Mouse (Mus musculus) limb, embryonic 15.5 days (tissue): ENCODE results near the gene Rab1b. TPM values are rescaled to one million over a fixed set of nuclear protein-coding genes. Genes with fewer than 3 reads are reported as not detected.
A peak's percentile ranks its signal among the peaks of the same experiment; 100 is the strongest.

Experiments
- ATAC-seq: fragments of 200-750 bp; cut with Nextera tagmentation; 2 replicates; pipeline ENCODE4 v1.8.0; 2017; ENCODE audit warnings: low read depth, moderate TSS enrichment; ENCODE audit not compliant: insufficient number of reproducible peaks, low FRiP score, low TSS enrichment
- H3K27ac ChIP-seq: fragments of 300-500 bp; sonication (generic); 2 replicates; pipeline ENCODE4 v1.5.1; 2015; ENCODE audit warnings: moderate library complexity, mild to moderate bottlenecking, inconsistent platforms
- H3K27me3 ChIP-seq: fragments of 300-500 bp; sonication (generic); 2 replicates; pipeline ENCODE4 v1.6.1; 2015; ENCODE audit warnings: inconsistent platforms
- H3K36me3 ChIP-seq: fragments of 300-500 bp; sonication (generic); 2 replicates; pipeline ENCODE4 v1.6.1; 2015; ENCODE audit warnings: inconsistent platforms
- H3K4me1 ChIP-seq: fragments of 300-500 bp; sonication (generic); 2 replicates; pipeline ENCODE4 v1.6.1; 2015; ENCODE audit warnings: inconsistent platforms
- H3K4me2 ChIP-seq: fragments of 300-500 bp; sonication (generic); 2 replicates; pipeline ENCODE4 v1.6.1; 2015; ENCODE audit warnings: mild to moderate bottlenecking, inconsistent platforms
- H3K4me3 ChIP-seq: fragments of 300-500 bp; sonication (generic); 2 replicates; pipeline ENCODE4 v1.5.1; 2015; ENCODE audit warnings: mild to moderate bottlenecking, inconsistent platforms
- H3K9ac ChIP-seq: fragments of 300-500 bp; sonication (generic); 2 replicates; pipeline ENCODE4 v1.6.1; 2015; ENCODE audit warnings: inconsistent platforms
- H3K9me3 ChIP-seq: fragments of 300-500 bp; sonication (generic); 2 replicates; pipeline ENCODE4 v1.6.1; 2016; ENCODE audit warnings: inconsistent platforms
- WGBS: fragments of 180-500 bp; shearing (Covaris S2); methylation state at CpG from one replicate; pipeline ENCODE4 v1.1.7; 2015; 5-methylcytosine and 5-hydroxymethylcytosine counted together
- polyA plus RNA-seq: library from polyadenylated mRNA; unstranded; fragments of >200 nt; fragmentation: Nextera tagmentation; extraction: Ambion mirVana; gene quantifications from 2 replicates; pipeline ENCODE4 v1.2.1, GENCODE M21; 2015

The Rab1b gene
- polyA plus RNA-seq, 1 experiment from 2014 or later, result 239 TPM

DNA sequence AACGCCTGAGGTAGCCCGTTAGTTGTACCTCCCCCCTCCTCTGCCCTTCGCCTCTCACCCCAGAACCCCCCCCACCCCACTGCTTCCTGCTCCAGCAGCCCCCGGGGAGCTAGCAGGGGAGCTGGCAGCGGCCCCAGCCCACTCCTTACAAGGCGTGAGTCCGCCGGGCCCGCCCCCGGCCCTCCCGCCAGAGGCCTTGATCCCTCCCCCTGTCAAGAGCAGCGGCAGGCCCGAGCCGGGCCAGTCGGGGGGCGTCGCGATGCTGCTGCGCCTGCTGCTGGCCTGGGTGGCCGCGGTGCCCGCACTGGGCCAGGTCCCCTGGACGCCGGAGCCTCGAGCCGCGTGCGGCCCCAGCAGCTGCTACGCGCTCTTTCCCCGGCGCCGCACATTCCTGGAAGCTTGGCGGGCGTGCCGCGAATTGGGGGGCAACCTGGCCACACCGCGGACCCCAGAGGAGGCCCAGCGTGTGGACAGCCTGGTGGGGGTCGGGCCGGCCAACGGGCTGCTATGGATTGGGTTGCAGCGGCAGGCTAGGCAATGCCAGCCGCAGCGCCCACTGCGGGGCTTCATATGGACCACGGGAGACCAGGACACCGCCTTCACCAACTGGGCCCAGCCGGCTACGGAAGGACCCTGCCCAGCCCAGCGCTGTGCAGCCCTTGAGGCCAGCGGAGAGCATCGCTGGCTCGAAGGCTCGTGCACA lies 38.9 kb downstream of the Rab1b start, which contains the start of gene Cd248:
Cd248 (plus strand) TSS at position 212 of the 703 bp plus-strand sequence.
- Histone ChIP-seq H3K9ac (peak within 1 kb of the TSS; percentile 80), H3K4me1 (peaks cover 66% of the 10 kb centered on the region)
- under 1% methylated on average over 52 of the region's 56 CpGs for WGBS

GRCm38 (mm10) chr19:5067040-5067799 lies 39.7 kb downstream of the Rab1b start:
- H3K27ac ChIP-seq, result peak overlapping the region; percentile 96
- H3K4me2 ChIP-seq, result peak overlapping the region; percentile 91
- no peak for ATAC-seq
- no peaks in the 10 kb centered on the region for H3K9me3 ChIP-seq
- H3K9ac ChIP-seq, result peak overlapping the region; percentile 80
- no peaks in the 10 kb centered on the region for H3K36me3 ChIP-seq
- 7% methylated on average over 15 of the region's 15 CpGs for WGBS
- peak overlapping the region; percentile 67 for H3K4me3 ChIP-seq
- H3K4me1 ChIP-seq, result peaks cover 60% of the 10 kb centered on the region
- peaks cover 3% of the 10 kb centered on the region; the same call in 1 of the 2 replicates for H3K27me3 ChIP-seq

More for the DNA sequence above, 38.9 kb downstream of the Rab1b start, which contains the start of gene Cd248:
- peak; percentile 64 for ATAC-seq
- Histone ChIP-seq H3K4me3 (peak within 1 kb of the TSS; percentile 67), H3K27me3 (peaks cover 3% of the 10 kb centered on the region; the same call in 1 of the 2 replicates), H3K27ac (peak within 1 kb of the TSS; percentile 96), H3K9me3 (no peaks in the 10 kb centered on the region), H3K36me3 (no peaks in the 10 kb centered on the region), H3K4me2 (peak within 1 kb of the TSS; percentile 91)

- Histone ChIP-seq H3K9ac (no peak overlapping the region), H3K4me3 (no peak overlapping the region), H3K36me3 (no peaks in the 10 kb centered on the region), H3K4me1 (peaks cover 58% of the 10 kb centered on the region), H3K4me2 (no peak overlapping the region), H3K27ac (no peak overlapping the region), H3K9me3 (no peaks in the 10 kb centered on the region), H3K27me3 (peaks cover 3% of the 10 kb centered on the region; the same call in 1 of the 2 replicates)
- no peak for ATAC-seq
- WGBS, result 59% methylated on average over 7 of the region's 7 CpGs
Measured at GRCm38 (mm10) chr19:5065104-5065503, 41.8 kb downstream of the Rab1b start.

DNA sequence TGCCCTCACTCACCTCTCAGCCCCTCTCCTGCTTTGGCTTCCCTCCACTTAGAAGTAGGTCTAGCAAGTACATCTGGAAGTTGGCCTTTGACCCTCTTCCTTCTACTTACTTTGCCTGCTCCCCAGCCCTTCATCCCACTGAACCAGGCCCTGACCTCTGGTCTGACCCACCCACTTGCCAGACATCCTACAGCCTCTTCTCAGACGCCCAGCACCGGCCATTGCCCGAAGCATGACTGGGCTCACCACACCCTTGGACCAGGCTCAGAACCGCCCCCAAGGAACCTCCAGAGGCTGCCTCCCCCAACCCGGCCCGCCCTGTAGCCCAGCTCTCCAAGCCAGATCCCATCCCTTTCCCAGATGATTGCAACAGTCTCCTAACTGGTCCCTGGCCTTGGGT lies 44.4 kb downstream of the Rab1b start:
- H3K4me3 ChIP-seq, result no peak overlapping the region
- WGBS, result 45% methylated on average over 6 of the region's 6 CpGs
- H3K27ac ChIP-seq, result no peak overlapping the region
- no peaks in the 10 kb centered on the region for H3K36me3 ChIP-seq
- peaks cover 55% of the 10 kb centered on the region for H3K4me1 ChIP-seq
- H3K27me3 ChIP-seq, result no peaks in the 10 kb centered on the region
- H3K4me2 ChIP-seq, result no peak overlapping the region
- H3K9ac ChIP-seq, result no peak overlapping the region
- no peaks in the 10 kb centered on the region for H3K9me3 ChIP-seq
- no peak for ATAC-seq

GRCm38 (mm10) chr19:5062041-5062440 lies 44.8 kb downstream of the Rab1b start:
- Histone ChIP-seq H3K27ac (no peak overlapping the region), H3K36me3 (no peaks in the 10 kb centered on the region), H3K27me3 (no peaks in the 10 kb centered on the region), H3K4me1 (peaks cover 51% of the 10 kb centered on the region), H3K4me2 (no peak overlapping the region), H3K9ac (no peak overlapping the region), H3K9me3 (no peaks in the 10 kb centered on the region), H3K4me3 (no peak overlapping the region)
- ATAC-seq, result no peak
- 81% methylated on average over 5 of the region's 5 CpGs for WGBS

GRCm38 (mm10) chr19:5060365-5061330 lies 46.2 kb downstream of the Rab1b start:
- WGBS, result 27% methylated on average over 5 of the region's 5 CpGs
- H3K9me3 ChIP-seq, result no peaks in the 10 kb centered on the region
- H3K27ac ChIP-seq, result peak overlapping the region; percentile 40
- H3K9ac ChIP-seq, result no peak overlapping the region
- H3K4me2 ChIP-seq, result no peak overlapping the region
- peaks cover 55% of the 10 kb centered on the region for H3K4me1 ChIP-seq
- no peak overlapping the region for H3K4me3 ChIP-seq
- no peaks in the 10 kb centered on the region for H3K27me3 ChIP-seq
- H3K36me3 ChIP-seq, result no peaks in the 10 kb centered on the region
- peak; percentile 16; the same call in 1 of the 2 replicates for ATAC-seq

DNA sequence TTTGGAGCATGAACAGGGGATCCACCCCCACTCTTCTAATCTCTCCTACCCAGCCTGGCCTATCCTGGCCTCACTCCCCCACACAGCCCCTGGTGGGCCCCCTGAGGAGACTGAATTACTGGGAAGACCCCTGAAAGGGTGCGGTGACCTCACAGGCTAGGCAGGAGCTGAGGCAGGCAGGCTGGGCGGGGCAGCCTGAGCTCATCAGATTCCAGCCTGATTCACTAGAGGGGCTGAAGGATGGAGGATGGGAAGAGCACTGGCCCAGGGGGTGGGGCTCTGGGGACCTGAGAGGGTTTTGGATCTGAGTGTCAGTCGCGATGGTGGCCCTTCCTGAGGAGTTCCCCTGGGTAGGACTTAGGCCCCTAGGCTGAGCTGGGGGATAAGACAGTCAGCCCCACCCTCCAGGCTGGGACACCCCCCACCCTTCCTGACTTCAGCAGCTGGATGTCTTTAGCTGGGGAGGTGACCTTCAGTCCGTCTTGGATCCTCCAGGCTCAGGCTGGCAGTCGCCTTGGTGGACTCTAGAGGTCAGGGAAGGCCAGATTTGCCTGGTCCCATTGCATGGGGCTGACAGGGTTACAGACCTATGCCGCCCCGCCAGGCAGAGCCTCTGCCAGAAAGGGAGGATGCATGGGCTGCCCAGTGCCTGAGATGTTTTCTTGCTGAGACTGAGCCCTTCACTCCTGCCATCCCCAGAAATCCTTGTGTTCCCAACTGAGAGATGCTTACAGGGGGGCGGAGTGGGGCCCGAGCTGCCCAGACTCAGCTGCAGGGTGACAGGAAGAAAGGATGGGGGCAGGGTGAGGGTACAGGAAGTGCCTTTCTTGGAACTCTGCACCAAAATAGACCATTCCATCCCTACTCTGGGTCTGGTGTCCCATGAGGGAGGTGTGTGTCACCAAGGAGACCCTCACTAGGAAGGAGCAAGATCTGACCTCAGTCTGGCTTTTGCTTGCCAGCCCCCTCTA lies 47.8 kb downstream of the Rab1b start:
- peaks cover 1% of the 10 kb centered on the region; the same call in 1 of the 2 replicates for H3K27me3 ChIP-seq
- H3K27ac ChIP-seq, result peak overlapping the region; percentile 48
- H3K9me3 ChIP-seq, result no peaks in the 10 kb centered on the region
- ATAC-seq, result peak; percentile 33; the same call in 1 of the 2 replicates
- H3K4me1 ChIP-seq, result peaks cover 46% of the 10 kb centered on the region
- 24% methylated on average over 10 of the region's 10 CpGs for WGBS
- no peak overlapping the region; the same call in 1 of the 2 replicates for H3K9ac ChIP-seq
- H3K4me2 ChIP-seq, result no peak overlapping the region
- H3K36me3 ChIP-seq, result no peaks in the 10 kb centered on the region
- no peak overlapping the region for H3K4me3 ChIP-seq

DNA sequence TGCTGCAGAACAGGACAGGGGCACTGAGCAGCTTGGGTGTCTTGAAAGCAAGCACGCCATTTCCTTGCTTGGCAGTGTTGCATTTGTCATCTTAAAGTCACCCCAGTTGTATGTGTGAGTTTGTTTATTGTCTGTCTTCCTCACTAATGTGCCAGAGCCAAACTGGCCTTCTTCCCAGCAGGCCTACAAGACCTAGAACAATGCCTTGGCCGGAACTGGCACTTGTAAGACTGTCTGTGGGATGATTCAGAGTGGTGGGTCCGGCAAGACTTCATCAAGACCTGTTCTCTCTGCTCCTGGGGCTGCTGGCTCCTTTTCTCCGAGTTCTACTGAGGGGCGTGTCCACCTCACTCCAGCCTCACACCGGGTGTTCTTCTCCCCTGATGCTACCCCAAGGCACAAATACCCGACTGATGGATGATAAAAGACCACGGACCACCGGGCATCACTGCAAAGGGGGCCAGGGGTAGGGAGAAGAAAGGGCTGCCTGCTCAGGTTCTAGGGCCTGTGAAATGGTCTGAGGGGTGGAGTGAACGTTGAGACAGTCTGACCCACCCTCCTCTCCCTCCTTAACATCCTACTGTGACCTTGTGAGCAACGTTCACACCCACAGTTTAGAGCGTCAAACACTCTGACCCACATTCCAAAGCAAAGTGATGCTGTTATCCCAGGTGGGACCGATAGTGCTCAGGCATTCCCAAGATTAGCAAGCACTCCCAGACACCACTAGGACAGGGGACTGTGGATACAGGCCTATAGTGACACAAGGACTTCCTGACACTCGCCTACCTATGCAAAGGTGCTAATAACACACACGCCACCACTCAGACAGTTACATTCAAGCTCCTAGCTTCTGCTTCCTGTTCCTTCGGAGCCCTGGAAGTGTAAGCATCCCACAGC lies 48.7 kb downstream of the Rab1b start:
- no peak overlapping the region for H3K4me2 ChIP-seq
- H3K27me3 ChIP-seq, result peaks cover 11% of the 10 kb centered on the region
- peak overlapping the region; percentile 38; the same call in 1 of the 2 replicates for H3K27ac ChIP-seq
- no peak for ATAC-seq
- H3K4me1 ChIP-seq, result peaks cover 48% of the 10 kb centered on the region
- H3K9me3 ChIP-seq, result no peaks in the 10 kb centered on the region
- H3K9ac ChIP-seq, result no peak overlapping the region
- no peaks in the 10 kb centered on the region for H3K36me3 ChIP-seq
- 30% methylated on average over 16 of the region's 16 CpGs for WGBS
- H3K4me3 ChIP-seq, result no peak overlapping the region

GRCm38 (mm10) chr19:5056251-5056650 lies 50.6 kb downstream of the Rab1b start:
- H3K4me2 ChIP-seq, result no peak overlapping the region
- H3K27ac ChIP-seq, result no peak overlapping the region
- no peak overlapping the region for H3K4me3 ChIP-seq
- no peaks in the 10 kb centered on the region for H3K9me3 ChIP-seq
- H3K36me3 ChIP-seq, result no peaks in the 10 kb centered on the region
- H3K9ac ChIP-seq, result no peak overlapping the region
- 8% methylated on average over 6 of the region's 6 CpGs for WGBS
- H3K27me3 ChIP-seq, result peaks cover 30% of the 10 kb centered on the region
- H3K4me1 ChIP-seq, result peaks cover 59% of the 10 kb centered on the region
- ATAC-seq, result no peak

DNA sequence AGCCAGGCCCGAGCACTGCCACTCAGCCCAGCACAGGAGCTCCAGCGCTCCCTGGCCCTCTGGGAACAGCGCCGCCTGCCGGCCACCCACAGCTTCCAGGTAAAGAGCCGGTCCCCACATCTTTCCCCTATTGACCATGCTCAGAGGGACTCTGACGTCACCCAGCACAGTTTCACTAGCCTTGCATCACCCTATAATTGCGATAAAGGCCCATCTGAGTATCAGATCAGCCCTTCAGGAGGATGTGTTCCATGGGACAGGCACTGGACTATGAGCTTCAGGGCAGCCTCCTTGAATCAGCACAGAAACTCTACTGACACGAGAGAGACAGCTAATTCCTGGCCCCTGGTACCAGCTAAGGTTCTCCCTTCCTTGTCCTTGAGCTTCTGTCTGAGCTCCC lies 53.0 kb downstream of the Rab1b start:
- no peak overlapping the region for H3K9ac ChIP-seq
- H3K4me2 ChIP-seq, result no peak overlapping the region
- H3K36me3 ChIP-seq, result peaks cover 12% of the 10 kb centered on the region
- no peak for ATAC-seq
- H3K4me1 ChIP-seq, result peaks cover 55% of the 10 kb centered on the region
- H3K27me3 ChIP-seq, result peaks cover 44% of the 10 kb centered on the region
- no peaks in the 10 kb centered on the region for H3K9me3 ChIP-seq
- 19% methylated on average over 9 of the region's 9 CpGs for WGBS
- no peak overlapping the region for H3K27ac ChIP-seq
- no peak overlapping the region for H3K4me3 ChIP-seq
